Mouse (Mus musculus) gastrocnemius, postnatal 10 days (tissue): Measurements from ENCODE around the gene Hoxd3. TPM values are rescaled to one million over a fixed set of nuclear protein-coding genes. Genes with fewer than 3 reads are reported as not detected.

ENCODE experiments used
- DNase-seq: peaks from one replicate; pipeline ENCODE4 v3.0.0; 2021; ENCODE audit warnings: mixed read lengths
- total RNA-seq, 2 experiments: library from RNA; stranded (reverse); gene quantifications; 2 replicates each; pipeline ENCODE4 v1.2.3; 2021

Hoxd3 gene
- total RNA-seq, 2 experiments from 2014 or later = 0.26 TPM; not detected in 1

DNA sequence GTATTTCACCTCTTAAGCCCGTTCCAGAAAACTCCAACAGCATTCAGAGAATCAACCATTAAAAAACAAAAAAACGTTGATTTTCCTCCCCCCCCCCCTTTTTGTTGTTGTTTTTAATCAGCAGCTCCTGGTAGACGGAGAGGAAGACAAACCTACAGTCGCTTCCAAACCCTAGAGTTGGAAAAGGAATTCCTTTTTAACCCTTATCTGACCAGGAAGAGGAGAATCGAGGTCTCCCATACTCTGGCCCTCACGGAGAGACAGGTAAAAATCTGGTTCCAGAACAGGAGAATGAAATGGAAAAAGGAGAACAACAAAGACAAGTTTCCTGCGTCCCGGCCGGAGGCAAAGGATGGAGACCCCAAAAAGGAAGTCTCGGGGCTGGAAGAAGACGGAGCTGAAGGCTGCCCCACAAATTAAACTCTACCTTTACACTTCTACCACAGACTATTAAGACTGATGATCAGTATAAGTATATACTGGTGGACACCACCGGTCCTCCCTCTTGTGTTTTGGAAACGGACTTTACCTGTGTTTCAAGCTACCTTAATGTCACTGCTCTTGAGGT, 5.2 kb upstream of the Hoxd3 start:
- DNase-seq = no peak

DNA sequence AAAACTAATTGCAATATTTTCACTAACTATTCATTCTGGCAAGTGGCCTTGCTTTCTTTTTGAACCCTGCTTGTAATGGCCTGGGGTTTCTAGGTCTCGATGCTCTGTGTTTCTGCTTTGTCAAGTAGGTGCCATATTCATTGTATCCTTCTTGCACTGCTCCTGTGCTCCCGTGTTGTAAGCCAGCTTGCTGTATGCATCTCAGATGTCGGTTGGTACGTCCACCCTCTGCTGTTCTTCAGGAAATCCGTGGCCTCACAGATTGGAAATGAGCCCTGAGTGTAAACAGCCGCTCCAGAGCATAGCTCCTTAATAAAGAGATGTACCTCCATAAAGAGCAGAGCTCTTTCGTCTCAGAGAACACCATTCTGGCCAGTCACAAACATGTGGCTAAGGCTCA, 4.1 kb upstream of the Hoxd3 start:
- no peak for DNase-seq

DNA sequence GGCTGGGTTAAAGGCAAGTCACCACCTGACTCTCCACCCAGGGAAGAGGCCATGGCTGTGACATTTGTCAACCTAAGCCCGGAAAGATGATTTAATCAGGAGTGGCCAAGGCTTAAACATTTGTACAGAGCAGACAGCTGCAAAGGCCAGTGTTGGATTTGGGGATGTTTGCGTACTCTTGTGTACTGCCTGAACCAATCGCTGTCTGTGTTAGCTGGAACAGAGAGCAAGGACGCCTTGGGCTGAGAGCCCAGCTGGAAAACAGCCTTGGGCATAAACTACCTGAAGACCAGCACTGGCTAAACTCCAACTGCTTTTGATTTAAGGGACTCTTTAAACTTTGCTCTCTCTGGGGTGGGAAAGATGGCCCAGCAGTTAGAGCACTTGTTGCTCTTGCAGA, 3.1 kb upstream of the Hoxd3 start:
- no peak for DNase-seq

DNA sequence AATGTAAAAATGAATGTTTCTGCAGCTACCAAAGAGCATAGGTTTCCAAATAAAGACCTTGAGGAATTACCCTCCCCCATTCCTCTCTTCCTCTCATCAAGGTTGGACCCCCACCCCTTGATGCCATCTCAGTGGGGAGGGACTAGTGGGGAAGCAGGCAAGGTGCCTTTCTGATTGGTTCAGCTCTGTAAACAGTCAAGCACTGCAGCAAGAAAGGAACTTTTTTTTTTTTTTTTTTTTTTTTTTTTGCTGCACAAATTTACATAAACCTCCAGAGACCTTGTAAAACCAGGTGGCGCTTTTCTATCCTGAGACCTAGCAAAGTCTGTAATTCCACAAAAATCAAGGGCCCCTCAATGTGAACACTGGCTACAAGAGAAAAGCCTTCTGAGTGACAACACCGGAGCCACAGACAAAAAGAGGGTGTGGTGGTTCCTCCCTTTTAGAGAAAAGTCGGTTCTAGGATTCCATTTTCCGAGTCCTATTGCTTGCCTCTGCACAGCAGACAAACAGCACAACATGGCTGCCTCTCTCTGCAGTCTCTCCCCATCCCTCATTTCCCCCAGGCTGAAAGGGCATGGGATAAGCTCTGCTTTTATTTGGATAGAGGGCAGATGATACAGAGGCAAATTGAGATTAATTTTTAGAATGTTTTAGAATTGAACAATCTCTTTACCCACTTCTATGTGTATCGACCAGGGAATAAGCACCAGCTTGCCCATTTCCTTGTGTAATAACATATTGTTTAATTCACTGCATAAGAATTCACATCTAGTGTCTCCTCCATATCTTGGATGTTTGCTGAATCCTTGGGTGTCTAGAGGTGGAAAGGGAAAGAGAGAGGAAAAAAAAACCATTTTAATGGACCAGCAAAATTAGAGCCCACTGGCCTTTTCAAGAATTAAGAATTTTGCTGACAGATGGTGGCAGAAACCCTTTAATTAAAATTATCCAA, 2.0 kb upstream of the Hoxd3 start:
- no peak for DNase-seq

DNA sequence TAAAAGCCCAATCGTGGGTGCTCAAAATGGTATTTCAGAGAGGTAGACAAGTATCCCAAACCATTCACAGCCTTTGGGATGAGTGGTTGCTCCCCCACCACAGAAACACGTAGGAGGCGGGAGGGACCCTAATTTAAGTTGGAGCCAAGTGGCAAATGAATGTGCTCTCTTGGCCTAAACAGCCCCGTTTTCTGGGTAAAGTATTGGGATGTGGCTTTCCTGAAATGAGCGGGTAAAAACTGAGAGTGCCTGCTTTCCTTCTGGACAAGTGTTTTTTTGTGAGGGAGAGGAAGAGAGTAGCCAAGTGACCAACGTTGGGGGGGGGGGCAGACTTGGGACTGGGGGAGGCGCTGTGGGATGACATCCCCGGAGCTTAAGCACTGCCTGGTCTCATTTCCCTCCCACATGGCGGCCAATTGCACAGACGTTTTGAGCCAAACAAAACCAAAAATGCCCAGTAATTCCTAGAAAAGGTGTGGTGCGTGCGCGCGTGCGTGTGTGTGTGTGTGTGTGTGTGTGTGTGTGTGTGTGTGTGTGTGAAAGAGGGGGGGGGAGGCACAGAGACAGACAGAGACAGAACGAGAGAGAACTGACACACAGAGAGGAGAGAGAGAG, 691 bp upstream of the Hoxd3 start:
- DNase-seq = no peak

- no peak for DNase-seq
Measured at GRCm38 (mm10) chr2:74713239-74714150, 1.8 kb downstream of the Hoxd3 start.

- DNase-seq = no peak
Measured at GRCm38 (mm10) chr2:74714156-74714789, 2.5 kb downstream of the Hoxd3 start.

- no peak for DNase-seq
Measured at GRCm38 (mm10) chr2:74714881-74715280, 3.2 kb downstream of the Hoxd3 start.

DNA sequence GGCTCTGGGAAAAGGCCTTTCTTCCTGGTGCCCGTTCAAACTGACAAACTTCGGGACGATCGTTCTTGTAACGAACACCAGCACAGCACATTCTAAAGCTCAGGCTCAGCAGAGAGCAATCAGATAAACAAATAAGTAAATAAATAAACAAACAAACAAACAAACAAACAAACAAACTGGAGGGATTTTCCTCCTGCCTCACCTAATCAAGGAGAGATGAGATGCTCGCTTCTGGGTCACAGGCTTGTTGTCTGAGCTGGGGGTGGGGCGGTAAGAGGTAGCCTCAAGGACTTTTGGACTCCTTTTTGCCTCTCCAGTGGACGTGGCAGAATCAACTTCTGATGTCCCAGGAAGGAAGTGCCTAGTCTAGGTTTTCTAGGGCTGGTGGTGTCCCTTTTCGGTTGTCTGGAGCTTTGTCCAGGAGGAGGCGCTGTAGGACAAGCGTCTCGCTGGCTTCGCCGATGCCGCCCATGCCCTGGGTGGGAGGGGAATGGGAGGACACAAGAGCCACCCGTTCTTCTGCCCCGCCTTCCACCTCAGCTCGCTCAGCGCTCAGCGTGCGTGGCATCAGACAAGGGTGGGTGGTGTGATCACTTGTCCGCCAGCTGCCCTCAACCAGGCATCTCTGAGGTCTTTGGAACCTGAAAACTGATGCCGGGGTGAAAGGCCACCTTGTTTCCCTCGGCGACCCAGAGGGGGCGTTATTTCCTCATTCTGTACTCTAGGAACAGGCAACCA, 3.9 kb downstream of the Hoxd3 start:
- peak; percentile 98 for DNase-seq

GRCm38 (mm10) chr2:74720384-74720783, 8.7 kb downstream of the Hoxd3 start:
- no peak for DNase-seq

GRCm38 (mm10) chr2:74720955-74721491, 9.3 kb downstream of the Hoxd3 start:
- DNase-seq = no peak

DNA sequence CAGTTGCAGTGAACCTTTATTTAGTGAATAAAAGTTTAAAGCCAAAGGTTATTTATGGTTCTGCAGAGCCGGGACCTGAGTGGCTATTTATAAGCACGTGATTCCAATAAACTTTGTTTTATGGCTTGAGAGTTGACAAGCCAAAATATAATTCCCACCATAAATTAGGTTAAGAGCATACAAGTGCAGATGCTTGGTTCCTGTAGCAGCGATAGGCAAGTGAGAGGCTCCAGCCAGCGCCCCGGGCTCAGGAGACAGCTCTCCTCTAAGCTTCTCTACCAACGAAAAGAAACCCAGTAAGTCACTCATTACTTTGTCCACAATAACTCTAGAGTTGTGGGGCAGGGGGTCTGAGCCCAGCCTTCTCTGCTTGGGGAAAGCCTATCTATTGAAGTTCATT, 10.2 kb downstream of the Hoxd3 start:
- no peak for DNase-seq

DNA sequence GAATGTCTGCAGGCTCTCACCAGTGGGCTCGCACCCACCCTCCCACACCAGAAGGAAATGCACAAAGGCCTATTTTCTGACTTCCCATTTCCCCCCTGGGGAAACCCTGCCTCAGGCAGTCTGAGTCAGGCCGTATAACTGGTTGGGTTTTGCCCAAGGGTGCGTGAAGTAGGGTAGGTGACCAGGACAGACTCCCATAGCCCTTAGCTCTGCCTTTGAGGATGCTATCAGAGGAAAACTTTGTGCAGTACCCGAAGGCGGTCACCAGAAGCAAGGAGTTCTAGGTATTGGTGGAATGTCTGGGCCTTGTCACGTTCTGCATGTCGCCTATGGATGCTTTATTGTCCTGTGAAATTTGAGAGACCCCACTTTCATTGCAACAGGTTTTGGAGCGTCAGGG, 11.2 kb downstream of the Hoxd3 start:
- DNase-seq = no peak

- DNase-seq = no peak
Measured at GRCm38 (mm10) chr2:74724244-74725015, 12.7 kb downstream of the Hoxd3 start.

GRCm38 (mm10) chr2:74725171-74725570, 13.4 kb downstream of the Hoxd3 start:
- DNase-seq = no peak

- no peak for DNase-seq
Measured at GRCm38 (mm10) chr2:74726551-74726950, 14.8 kb downstream of the Hoxd3 start, which contains the start of gene Gm28230. Gene Gm28230 (plus strand): TSS chr2:74726728.

GRCm38 (mm10) chr2:74726973-74727639, 15.4 kb downstream of the Hoxd3 start:
- no peak for DNase-seq

DNA sequence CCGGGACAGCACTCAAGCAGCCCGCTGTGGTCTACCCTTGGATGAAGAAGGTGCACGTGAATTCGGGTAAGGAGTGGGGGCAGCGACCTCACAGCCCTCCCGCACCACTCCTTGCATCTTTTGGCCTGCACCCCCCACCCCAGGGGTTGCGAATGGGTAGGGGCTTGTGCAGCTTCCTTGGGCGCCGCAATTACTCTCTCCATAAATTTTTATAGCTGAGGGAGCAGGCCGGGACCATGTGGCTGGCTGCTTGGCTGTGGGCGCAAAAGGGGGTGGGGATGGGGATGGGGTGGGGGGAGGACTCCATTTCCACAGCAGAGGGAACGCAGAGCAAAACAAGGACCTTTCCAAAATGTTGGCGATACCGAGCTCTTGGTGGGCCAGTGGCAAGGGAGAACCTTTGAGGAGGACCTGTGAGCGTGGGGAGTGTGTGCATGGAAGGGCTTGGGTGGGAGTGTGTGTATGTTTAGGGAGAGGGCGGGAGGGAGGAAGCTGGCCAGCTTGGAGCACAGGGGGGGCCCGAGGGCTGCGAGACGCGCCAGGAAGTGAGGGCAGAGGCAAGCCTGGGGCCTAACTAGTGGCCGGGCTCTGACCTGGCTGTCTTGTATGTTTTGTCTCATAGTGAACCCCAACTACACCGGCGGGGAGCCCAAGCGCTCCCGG, 16.0 kb downstream of the Hoxd3 start:
- DNase-seq = no peak

GRCm38 (mm10) chr2:74728303-74728680, 16.6 kb downstream of the Hoxd3 start:
- no peak for DNase-seq
